Comparison of ENCODE assay signal across 28 mouse cellular contexts in genomic region chr10:116135187-116135586, GRCm38 (mm10). TPM values are rescaled to one million over a fixed set of nuclear protein-coding genes. Genes with fewer than 3 reads are reported as not detected.
DNase-seq lines count a peak whose midpoint lies in the region; ATAC-seq lines count a peak whose summit lies in the region.
"Had no signal": no experiment of that assay in that cellular context is flagged by ENCODE, and none has a peak within 500 bp of the region (broad histone marks: within the 10 kb centered on the region; RNA-seq: fewer than 3 reads in every experiment).

No protein-coding gene starts in this region.

- peak; percentile 1 for DNase-seq in A20 (ENCODE audit: low read depth, low spot score)
- DNase-seq in heart, postnatal 25 days (ENCODE audit: low spot score): no peak
- DNase-seq in cerebellum, adult 11-12 months: no peak
- no peak for DNase-seq in forebrain, embryonic 10.5 days (ENCODE audit: extremely low spot score, low spot score)
- DNase-seq: adrenal gland, adult 8-10 months; adrenal gland, postnatal 14 days; cerebellum, adult 11 months; cerebellum, adult 2 months; cerebellum, adult 9-10 months; cerebellum, postnatal 10 days; cerebellum, postnatal 25 days; embryo, embryonic 11 days; forebrain, postnatal 0 days had no signal

- H3K27ac ChIP-seq in forebrain, embryonic 10.5 days: no peak overlapping the region
- H3K27ac ChIP-seq: embryonic facial prominence, embryonic 15.5 days; forebrain, embryonic 13.5 days; forebrain, embryonic 15.5 days had no signal

- intact Hi-C loops in heart, postnatal 25 days (cut with DNase I): no loop called here

- H3K36me3 ChIP-seq in forebrain, embryonic 10.5 days (replicated peaks): no peaks in the 10 kb centered on the region
- H3K36me3 ChIP-seq: embryonic facial prominence, embryonic 13.5 days; embryonic facial prominence, embryonic 15.5 days; forebrain, embryonic 15.5 days had no signal

- 73% methylated on average over 2 of the region's 2 CpGs for WGBS in forebrain, embryonic 10.5 days

- no peak overlapping the region for H3K4me3 ChIP-seq in forebrain, embryonic 10.5 days
- H3K4me3 ChIP-seq: embryonic facial prominence, embryonic 13.5 days; embryonic facial prominence, embryonic 15.5 days; erythroblast, embryonic 14.5 days; forebrain, embryonic 13.5 days; forebrain, embryonic 15.5 days had no signal

- ATAC-seq in common myeloid progenitor, adult 5-6 weeks (replicated peaks; ENCODE audit: low read depth, poor library complexity, severe bottlenecking): peak; percentile 47
- ATAC-seq in megakaryocyte, adult 5-6 weeks (ENCODE audit: poor library complexity, severe bottlenecking): peak; percentile 51
- ATAC-seq: activated CD4-positive, CD25-positive, alpha-beta regulatory T cell, adult 4 months; forebrain, embryonic 13.5 days; forebrain, embryonic 15.5 days; forebrain, postnatal 0 days; Patski had no signal

- H3K4me1 ChIP-seq in forebrain, embryonic 10.5 days: no peaks in the 10 kb centered on the region
- H3K4me1 ChIP-seq: embryonic facial prominence, embryonic 15.5 days; forebrain, embryonic 13.5 days; forebrain, embryonic 15.5 days had no signal

- no peaks in the 10 kb centered on the region for H3K27me3 ChIP-seq in forebrain, embryonic 10.5 days (ENCODE audit: poor library complexity, severe bottlenecking)
- H3K27me3 ChIP-seq: embryonic facial prominence, embryonic 13.5 days; embryonic facial prominence, embryonic 15.5 days; forebrain, embryonic 13.5 days; forebrain, embryonic 15.5 days had no signal

- no peaks in the 10 kb centered on the region for H3K9me3 ChIP-seq in forebrain, embryonic 10.5 days
- H3K9me3 ChIP-seq: embryonic facial prominence, embryonic 13.5 days; embryonic facial prominence, embryonic 15.5 days; forebrain, embryonic 13.5 days; forebrain, embryonic 15.5 days had no signal

RNA-seq across cellular contexts. Expression of gene 4933416C03Rik, which starts 21.5 kb away (rescaled TPM):
- total RNA-seq in common myeloid progenitor, adult 5-6 weeks (2017): not detected in 2 replicates
- not detected in 2 replicates for total RNA-seq in megakaryocyte, adult 5-6 weeks (2015)
- total RNA-seq in megakaryocyte, adult 5-6 weeks (2017): not detected in 2 replicates
- not detected for total RNA-seq in heart, postnatal 25 days (2021)
- polyA plus RNA-seq in forebrain, embryonic 10.5 days (2016; fragmentation: Nextera tagmentation; extraction: Ambion mirVana): not detected in 2 replicates
- total RNA-seq: adrenal gland, adult 18-20 months; adrenal gland, adult 8-10 months; adrenal gland, postnatal 14 days; adrenal gland, postnatal 4 days; forebrain, postnatal 0 days had no signal
- polyA plus RNA-seq: activated CD4-positive, CD25-positive, alpha-beta regulatory T cell, adult 4 months; brain, embryonic 14.5 days; C2C12; cerebellum, adult 2 months; embryonic facial prominence, embryonic 11.5 days; embryonic facial prominence, embryonic 13.5 days; embryonic facial prominence, embryonic 15.5 days; erythroblast, embryonic 14.5 days; forebrain, embryonic 11.5 days; forebrain, embryonic 13.5 days; forebrain, postnatal 0 days; Patski had no signal
